Mouse (Mus musculus) urinary bladder, adult 2 months (tissue): ENCODE data around the gene Npc2. TPM values are rescaled to one million over a fixed set of nuclear protein-coding genes. Genes with fewer than 3 reads are reported as not detected.

Source experiments
- DNase-seq: peaks from one replicate; pipeline ENCODE4 v3.0.0; 2022; ENCODE audit warnings: low spot score
- polyA plus RNA-seq: library from polyadenylated mRNA; depleted of rRNA; stranded (reverse); fragments of >200 nt; gene quantifications from 2 replicates; pipeline ENCODE4 v1.2.3, GENCODE M21; 2012

Gene Npc2
- polyA plus RNA-seq, 1 experiment: 85.8 TPM

- DNase-seq: peak; percentile 77
Measured at GRCm38 (mm10) chr12:84784604-84785381, 11.8 kb upstream of the Npc2 start.

- DNase-seq: no peak
Measured at GRCm38 (mm10) chr12:84776229-84776628, 3.3 kb upstream of the Npc2 start.

- no peak for DNase-seq
Measured at GRCm38 (mm10) chr12:84774376-84774775, 1.4 kb upstream of the Npc2 start.

- no peak for DNase-seq
Measured at GRCm38 (mm10) chr12:84773476-84773875, 524 bp upstream of the Npc2 start.

- no peak for DNase-seq
Measured at GRCm38 (mm10) chr12:84771981-84772520, 901 bp downstream of the Npc2 start.

- no peak for DNase-seq
Measured at GRCm38 (mm10) chr12:84769624-84770023, 3.3 kb downstream of the Npc2 start.

- DNase-seq: no peak
Measured at GRCm38 (mm10) chr12:84767510-84767909, 5.4 kb downstream of the Npc2 start.

GRCm38 (mm10) chr12:84766113-84766735 is 6.7 kb downstream of the Npc2 start:
- DNase-seq: no peak

- no peak for DNase-seq
Measured at GRCm38 (mm10) chr12:84765506-84765905, 7.4 kb downstream of the Npc2 start.

GRCm38 (mm10) chr12:84764756-84765155 is 8.2 kb downstream of the Npc2 start:
- DNase-seq: no peak

- DNase-seq: no peak
Measured at GRCm38 (mm10) chr12:84763577-84764218, 9.3 kb downstream of the Npc2 start.

- no peak for DNase-seq
Measured at GRCm38 (mm10) chr12:84762532-84762931, 10.4 kb downstream of the Npc2 start.

GRCm38 (mm10) chr12:84759063-84759462 is 13.9 kb downstream of the Npc2 start:
- DNase-seq: no peak

- no peak for DNase-seq
Measured at GRCm38 (mm10) chr12:84756016-84756415, 16.9 kb downstream of the Npc2 start.

GRCm38 (mm10) chr12:84755008-84755695 is 17.8 kb downstream of the Npc2 start:
- DNase-seq: peak; percentile 36

GRCm38 (mm10) chr12:84752131-84752977 is 20.6 kb downstream of the Npc2 start:
- DNase-seq: no peak

GRCm38 (mm10) chr12:84750661-84751060 is 22.3 kb downstream of the Npc2 start:
- DNase-seq: no peak

- no peak for DNase-seq
Measured at GRCm38 (mm10) chr12:84748134-84748533, 24.8 kb downstream of the Npc2 start.

- no peak for DNase-seq
Measured at GRCm38 (mm10) chr12:84745700-84746099, 27.3 kb downstream of the Npc2 start.

GRCm38 (mm10) chr12:84743496-84743895 is 29.5 kb downstream of the Npc2 start:
- no peak for DNase-seq

- DNase-seq: no peak
Measured at GRCm38 (mm10) chr12:84733366-84733765, 39.6 kb downstream of the Npc2 start.
